In the genomic region with DNA sequence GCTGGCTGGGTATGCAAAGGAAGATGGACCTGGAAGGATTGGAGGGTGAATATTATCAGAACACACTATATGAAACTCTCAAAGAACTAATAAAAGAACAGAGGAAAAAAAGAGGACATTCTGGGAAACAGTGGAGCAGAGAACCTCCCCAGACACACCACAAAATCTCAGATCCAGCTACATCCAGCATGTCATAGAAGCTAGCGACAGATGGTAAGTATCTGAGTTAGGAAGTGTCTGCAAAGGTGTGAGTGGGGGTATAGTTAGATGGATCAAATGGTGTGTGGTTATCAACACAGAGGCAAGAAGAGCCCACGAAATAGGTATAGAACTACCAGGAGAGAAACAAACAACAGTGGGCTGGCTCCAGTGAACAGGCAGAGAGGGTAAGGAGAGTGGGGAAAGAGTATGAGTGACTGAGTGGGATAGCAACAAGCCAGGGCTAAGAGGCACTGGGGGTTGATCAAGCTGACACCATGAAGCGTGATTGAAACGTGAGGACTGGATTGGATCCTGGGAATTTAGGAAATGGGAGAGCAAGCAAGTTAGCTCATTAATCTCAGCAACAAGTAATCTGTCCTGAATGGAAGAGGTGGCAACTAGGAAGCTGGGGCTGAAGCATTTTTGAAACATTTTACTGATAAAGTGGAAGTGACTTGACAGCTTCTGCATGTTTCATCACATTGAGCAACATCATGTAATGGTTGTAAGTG, we compare ENCODE assay signal across 25 mouse cellular contexts.
"Had no signal": no experiment of that assay in that cellular context is flagged by ENCODE, and none has a peak within 500 bp of the region (broad histone marks: within the 10 kb centered on the region; RNA-seq: fewer than 3 reads in every experiment).

No protein-coding gene starts in this region.

- H3K4me2 ChIP-seq: heart, embryonic 12.5 days; hindbrain, embryonic 12.5 days; hindbrain, embryonic 14.5 days; intestine, embryonic 15.5 days; limb, embryonic 12.5 days had no signal

- ATAC-seq: hindbrain, embryonic 16.5 days; inflammation-experienced regulatory T-cells, adult 6 months; intestine, embryonic 15.5 days; intestine, postnatal 0 days had no signal

- H3K36me3 ChIP-seq: heart, embryonic 10.5 days; heart, embryonic 12.5 days; hindbrain, embryonic 10.5 days; hindbrain, embryonic 12.5 days; intestine, embryonic 15.5 days; limb, embryonic 10.5 days; limb, embryonic 12.5 days had no signal

- H3K4me1 ChIP-seq: heart, embryonic 10.5 days; heart, embryonic 12.5 days; hindbrain, embryonic 12.5 days; intestine, embryonic 15.5 days; limb, embryonic 10.5 days; limb, embryonic 12.5 days had no signal

- H3K27ac ChIP-seq: gastrocnemius, adult 2 months; heart, embryonic 10.5 days; hindbrain, embryonic 10.5 days; hindbrain, embryonic 12.5 days; hindbrain, embryonic 14.5 days; intestine, embryonic 15.5 days; layer of hippocampus, adult 2 months; left cerebral cortex, adult 2 months; limb, embryonic 10.5 days; limb, embryonic 12.5 days had no signal

- H3K9ac ChIP-seq: heart, embryonic 12.5 days; hindbrain, embryonic 12.5 days; hindbrain, embryonic 14.5 days; intestine, embryonic 15.5 days; limb, embryonic 12.5 days had no signal

- H3K9me3 ChIP-seq: heart, embryonic 10.5 days; heart, embryonic 12.5 days; hindbrain, embryonic 10.5 days; hindbrain, embryonic 12.5 days; intestine, embryonic 15.5 days; limb, embryonic 10.5 days; limb, embryonic 12.5 days had no signal

- DNase-seq: gastrocnemius, adult 2 months; gastrocnemius, postnatal 10 days; gastrocnemius, postnatal 25 days; heart, adult 18-20 months; heart, postnatal 10 days; heart, postnatal 4 days; kidney, adult 18-20 months; kidney, adult 8-10 months; kidney, postnatal 10 days; kidney, postnatal 25 days; kidney, postnatal 4 days; liver had no signal

- H3K4me3 ChIP-seq: gastrocnemius, adult 2 months; heart, embryonic 10.5 days; heart, embryonic 12.5 days; hindbrain, embryonic 10.5 days; hindbrain, embryonic 12.5 days; intestine, embryonic 15.5 days; layer of hippocampus, adult 2 months; left cerebral cortex, adult 2 months; limb, embryonic 10.5 days; limb, embryonic 12.5 days had no signal

- H3K27me3 ChIP-seq: heart, embryonic 12.5 days; hindbrain, embryonic 12.5 days; intestine, embryonic 15.5 days; limb, embryonic 12.5 days had no signal
